Mouse (Mus musculus) T-cell, adult 2 months (primary cell): ENCODE data around the gene Tomm5.
"Not testable (repeated sequence)": the region's sequence is repeated elsewhere in the genome, so short reads cannot be mapped to it uniquely, and the experiment has no call there.

Experiments
- DNase-seq: peaks from one replicate; pipeline ENCODE4 v3.0.0; 2022; ENCODE audit warnings: low spot score

Gene Tomm5

DNA sequence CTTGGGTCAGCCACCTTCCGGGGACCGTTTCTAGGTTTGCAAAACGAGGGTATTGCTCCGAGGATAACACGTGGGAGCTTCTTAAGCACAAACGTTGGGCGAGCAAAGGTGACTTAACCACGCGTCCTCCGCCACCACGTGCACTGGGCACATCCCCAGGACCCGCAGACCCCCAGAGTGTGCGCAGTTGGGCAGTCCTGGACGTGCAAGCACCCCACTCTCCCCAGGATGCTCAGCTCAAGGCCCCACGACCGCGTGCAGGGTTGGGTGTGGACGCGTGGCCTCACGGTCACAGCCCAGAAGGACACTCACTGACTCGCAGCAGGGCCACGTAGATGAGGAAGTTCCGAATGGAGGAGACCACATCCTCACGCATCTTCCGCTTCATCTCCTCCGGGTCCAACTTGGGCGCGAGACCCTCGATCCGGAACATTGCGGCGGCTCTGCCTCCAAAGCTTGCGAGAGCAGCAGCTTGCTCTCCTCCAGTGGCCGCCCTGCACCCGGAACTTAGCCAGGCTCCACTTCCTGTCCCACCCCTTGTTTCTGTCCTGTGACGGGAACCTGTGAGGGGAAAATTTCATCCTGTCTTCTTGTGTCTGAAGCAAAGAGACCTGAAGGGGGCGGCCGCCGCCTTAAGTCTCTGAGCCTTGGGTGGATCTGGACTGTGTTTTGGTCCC is at the start of gene Tomm5:
TSS of gene Tomm5 (minus strand) at position 514 of the 677 bp plus-strand sequence.
- peak; percentile 91 for DNase-seq

DNA sequence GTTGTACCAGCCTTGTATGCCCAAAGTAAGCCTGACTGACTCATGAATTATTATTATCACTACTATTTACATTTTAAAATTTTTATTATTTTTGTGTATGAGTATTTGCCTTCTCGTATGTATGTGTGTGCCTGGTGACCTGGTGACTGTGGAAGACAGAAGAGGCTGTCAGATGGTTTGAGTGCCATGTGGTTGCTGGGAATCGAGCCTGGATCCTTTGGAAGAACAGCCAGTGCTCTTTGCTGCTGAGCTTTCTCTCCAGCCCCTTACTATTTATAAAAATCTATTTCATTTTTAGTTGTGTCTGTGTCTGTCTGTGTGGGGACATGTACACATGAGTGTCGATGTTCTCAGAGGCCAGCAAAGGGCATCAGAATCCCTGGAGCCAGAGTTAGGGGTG is 48.5 kb upstream of the Tomm5 start:
- no peak for DNase-seq

DNA sequence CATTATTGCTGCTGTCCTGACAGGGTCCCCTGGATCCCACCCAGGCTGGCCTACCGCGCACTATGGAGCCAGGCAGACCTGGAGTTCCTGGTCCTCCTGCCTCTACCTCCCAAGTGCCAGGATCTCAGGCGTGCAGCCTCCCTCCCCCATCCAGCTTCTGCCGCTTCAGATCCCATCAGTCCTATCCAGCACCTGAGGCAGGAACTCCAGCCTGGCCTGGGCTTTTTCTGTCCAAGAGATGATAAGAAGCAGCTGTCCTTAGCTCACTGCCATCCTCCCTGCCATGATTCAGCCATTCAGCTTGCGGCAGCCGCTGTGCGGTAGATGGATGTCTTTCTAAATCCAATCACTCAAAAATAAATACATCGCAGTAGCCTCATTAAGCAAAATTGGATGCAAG is 35.1 kb upstream of the Tomm5 start:
- DNase-seq = no peak

DNA sequence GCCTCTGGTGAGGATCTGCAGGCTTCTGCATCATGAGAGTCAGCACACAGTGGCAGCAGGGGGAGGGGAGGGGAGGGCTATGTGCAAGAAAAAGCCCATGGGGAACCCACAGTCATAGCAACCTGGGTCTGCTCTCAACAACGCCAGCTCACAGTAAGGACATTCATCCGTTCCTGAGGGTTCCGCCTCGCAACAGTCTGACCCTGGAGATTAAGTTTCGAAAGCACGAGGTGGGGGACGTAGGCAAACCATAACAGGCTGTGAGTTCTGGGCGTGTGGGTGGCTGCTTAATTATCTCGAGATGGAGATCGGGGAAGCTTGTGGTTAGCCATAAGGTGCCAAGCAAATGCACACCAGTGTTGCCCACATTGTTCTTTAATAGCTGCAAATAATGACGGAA is 34.5 kb upstream of the Tomm5 start:
- no peak for DNase-seq

DNA sequence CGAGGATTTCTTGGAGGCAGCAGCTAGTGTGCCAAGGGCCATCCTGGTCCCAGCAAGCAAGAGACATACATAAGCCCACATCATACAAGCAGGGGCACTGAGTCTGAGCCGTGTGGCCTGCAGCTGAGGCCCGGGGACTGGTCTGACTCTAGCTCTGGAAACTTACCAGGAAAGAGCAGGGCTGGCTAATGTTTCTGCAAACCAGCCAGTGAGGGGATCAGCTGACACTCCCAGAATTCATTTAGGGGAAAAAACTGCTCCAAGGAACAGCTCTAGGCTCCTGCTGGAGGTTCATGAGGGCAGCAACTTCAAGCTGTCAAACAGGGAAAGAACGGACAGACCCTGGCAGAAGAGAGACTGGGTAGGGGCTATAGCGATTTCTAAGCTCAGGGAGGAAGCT is 33.9 kb upstream of the Tomm5 start:
- no peak for DNase-seq

DNA sequence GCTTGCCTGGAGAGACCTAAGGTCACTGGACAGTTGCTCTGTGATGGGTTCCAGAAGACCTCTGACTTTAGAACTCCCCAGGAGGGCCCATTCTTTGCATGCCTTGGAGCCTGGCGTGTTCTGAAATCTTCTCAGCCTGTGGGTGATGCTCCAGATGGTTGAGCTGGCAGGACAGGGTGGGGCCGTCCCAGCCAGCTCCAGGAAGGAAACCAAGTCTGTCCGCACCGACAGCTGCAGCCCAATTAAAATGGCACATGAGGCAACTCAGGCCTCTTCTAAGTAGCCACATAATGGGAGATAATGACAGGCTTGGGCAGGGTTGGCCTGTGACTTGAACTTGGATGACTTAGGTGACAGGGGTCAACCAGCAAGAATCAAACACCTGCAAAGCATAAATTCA is 29.7 kb upstream of the Tomm5 start:
- no peak for DNase-seq

DNA sequence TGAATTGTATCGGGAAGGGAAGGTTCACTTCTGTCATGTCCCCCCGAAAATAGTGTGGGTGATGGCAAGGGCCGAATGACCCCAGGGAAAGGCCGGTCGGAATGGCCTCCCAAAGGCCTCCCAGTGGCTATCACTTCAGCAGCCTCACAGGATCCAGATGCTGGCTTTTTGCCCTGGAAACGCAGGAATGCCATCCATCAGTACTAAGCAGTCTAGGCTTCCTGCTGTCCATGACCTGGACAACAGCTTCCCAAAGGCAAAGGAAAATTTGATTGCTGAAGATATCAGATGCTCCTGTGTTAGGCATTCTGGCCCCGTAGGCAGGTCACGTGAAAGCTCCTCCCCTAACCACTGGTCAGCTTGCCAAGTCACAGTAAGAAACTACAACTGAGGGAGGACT is 26.6 kb upstream of the Tomm5 start:
- DNase-seq = no peak

DNA sequence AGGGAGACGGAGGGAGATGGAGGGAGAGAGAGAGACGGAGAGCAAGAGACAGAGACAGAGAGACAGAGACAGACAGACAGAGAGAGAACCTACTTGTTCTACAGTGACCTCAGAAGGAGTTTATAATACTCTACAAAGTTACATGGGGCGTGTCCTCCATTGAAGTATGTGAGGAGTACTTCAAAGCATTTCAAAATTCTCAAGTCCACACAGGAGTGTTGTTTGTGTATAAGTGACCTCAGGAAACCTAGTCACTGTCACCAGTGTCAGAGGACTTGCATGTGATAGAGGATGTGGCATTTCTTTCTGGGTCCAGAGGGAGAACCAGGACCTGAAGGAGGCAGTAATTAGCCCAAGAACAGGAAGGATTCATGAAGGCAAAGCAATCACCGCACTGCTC is 23.1 kb upstream of the Tomm5 start:
- DNase-seq = no peak

DNA sequence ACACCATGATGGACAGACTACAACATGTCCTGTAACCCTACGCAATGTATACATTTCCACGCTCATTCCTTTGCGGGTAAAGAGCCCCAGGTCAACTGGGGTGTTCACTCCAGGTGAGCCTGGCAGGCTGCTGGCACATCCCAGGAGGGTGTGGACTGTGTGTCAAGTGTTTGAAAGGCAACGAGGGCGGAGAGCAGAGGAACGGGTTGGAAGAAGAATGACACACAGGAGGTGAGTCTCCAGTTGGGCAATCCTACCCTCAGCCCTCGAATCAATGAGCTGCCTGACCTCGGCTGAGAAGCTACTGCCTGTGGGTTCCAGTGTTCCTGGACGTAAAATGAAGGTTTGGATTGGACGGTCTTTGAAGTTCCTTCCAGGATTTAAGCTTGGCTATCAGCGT is 13.4 kb upstream of the Tomm5 start:
- no peak for DNase-seq

DNA sequence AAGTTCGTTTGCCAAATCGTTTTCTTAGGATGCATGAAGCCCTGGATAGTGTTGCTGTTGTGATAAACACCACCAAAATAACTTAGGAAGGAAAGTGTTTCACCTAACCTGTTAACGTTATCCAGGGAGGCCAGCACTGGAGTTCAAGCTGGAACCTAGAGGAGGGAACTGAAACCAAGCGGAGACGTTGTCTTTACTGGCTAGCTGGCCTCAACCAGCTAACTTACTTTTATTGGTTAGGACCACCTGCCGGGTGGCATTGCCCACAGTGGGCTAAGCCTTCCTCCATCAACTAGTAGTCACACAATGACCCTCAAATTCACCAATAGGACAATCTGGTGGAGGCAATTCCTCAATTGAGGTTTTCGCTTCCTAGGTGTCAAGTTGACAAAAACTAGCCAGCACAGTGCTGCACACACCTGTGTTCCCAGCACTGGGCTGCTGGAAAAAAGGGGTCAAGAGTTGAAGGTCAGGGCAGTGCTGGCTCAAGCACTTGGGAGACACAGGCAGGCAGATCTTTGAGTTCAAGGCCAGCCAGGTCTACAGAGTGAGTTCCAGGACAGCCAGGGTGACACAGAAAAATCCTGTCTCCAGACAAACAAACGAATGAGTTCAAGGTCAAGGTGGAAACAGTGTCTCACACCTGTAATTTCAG is 669 bp upstream of the Tomm5 start:
- DNase-seq = no peak

DNA sequence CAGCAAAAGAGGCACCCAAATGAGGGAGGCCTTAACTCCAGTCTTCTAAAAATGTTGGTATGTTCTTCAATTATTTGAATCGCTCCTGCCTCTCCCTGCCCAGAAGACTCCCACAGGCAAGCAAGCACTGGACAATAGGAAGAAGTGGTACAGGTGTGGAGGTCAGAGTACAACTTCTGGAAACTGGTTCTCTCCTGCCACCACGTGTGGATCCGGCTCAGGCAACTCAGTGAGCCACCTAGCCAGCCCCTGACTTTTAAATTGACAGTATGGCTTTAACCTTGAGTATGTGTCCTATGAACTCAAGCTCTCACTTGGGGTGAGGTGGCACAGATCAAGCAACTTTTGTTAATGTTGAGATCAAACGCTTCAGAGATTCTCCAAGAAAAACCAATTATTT is 848 bp downstream of the Tomm5 start:
- no peak for DNase-seq

DNA sequence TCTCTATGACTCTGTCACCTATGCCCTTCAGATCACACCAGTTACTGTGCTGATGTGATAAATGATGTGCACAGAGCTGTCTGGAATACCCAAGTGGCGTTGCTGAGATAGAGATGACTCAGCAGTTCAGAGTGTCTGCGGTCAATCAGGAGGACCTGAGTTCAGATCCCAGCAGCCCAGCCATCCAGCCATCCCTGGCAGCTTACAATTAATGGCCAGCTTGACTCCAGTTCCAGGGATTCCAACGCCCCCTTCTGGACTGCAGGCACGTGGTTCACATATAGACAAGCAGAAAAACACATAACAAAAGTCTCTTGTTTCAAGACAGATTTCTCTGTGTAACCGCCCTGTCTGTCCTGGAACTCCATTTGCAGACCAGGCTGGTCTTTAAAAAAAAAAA is 1.5 kb downstream of the Tomm5 start:
- DNase-seq = no peak

DNA sequence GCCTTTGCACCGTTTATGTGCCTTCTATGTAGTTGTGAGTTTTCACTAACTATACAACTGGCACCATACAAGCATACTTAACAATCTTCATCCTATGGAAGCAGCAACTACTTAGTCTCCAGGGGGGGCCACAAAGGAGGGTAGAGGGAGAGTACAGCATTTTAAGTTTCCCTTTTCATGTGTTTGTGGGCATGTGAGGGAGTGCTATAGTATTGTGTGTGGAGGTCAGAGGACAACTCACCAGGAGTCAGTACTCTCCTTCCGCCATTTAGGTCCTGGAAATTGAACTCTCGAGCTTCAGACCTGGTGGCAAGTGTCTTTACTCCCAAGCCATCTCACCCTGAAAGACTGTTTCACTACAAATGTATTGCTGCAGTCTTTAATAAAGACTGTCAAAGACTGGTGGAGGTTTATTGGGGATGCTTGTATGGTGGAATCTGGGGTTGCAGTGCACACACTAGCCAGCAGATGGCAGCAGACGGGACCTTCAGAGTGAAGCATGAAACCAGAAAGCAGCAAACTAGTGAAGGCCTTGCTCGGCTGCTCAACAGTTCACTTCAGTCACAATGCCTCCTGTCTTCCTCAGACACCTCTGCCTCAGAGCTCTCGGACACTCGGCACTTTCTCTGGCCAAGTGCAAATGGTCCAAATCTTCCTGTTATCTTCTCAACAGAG is 10.6 kb downstream of the Tomm5 start:
- DNase-seq = peak; percentile 41

DNA sequence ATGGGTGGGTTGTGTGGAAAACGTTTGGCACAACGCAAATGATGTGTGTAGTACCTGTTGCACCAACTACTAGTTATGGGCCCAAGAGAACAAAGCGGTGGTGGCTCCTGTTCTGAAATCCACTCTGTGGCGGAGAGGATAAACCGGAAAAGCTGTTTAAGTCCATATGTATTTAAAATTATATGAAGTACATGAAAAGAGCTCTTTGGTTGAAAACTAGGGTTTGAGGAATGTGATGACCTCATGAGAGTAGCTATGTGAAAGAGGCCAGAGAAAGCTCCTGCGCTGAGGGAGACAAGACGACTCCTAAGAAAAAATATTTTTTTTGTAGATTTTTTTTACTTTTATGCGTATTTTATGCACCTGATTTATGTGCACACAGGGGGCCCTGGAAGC is 23.0 kb downstream of the Tomm5 start:
- DNase-seq = no peak

DNA sequence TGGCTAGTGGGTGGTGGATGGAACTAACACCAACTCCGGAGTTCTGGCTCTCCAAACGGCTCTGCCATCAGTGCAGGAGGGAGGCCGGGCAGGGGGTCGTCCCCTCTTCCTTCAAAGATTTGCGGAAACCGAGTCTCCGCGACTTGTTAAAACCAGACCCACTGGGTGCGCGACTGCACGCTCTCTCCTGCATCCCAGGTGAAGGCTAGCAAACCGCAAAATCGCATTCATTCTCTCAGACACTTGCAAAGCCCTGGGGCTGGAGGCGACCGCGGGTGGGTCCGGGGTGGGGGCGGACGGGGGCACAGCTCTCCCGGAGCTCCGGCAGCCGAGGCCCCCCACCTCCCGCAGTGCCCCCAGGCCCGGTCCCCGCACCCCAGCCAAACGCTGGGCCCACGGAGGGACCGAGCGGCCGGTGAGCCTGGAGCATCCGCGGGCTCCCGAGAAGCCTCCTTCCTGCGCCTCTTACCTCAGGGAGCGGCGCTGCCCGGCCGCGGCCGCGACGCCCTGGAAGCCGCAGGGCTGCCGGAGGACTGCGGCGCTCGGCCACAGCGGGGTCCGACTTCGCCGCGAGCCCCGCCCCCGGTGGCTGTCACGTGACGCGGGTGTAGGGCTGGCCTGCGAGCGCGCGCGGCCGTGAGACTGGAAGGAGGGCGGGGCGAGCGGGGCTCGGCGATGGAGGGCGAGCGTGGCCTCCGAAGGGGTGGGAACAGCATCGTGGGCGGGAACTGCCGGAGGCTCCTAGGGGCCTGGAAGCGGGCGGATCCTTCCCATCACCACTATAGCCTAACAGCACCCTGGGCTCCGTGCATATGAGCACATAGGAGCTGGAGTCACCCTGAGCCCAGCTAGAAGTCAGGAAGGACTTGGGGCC is 23.7 kb downstream of the Tomm5 start, which contains the start of gene Fbxo10:
TSS of gene Fbxo10 (minus strand) at position 584 of the 874 bp plus-strand sequence.
- DNase-seq = peak; percentile 75

DNA sequence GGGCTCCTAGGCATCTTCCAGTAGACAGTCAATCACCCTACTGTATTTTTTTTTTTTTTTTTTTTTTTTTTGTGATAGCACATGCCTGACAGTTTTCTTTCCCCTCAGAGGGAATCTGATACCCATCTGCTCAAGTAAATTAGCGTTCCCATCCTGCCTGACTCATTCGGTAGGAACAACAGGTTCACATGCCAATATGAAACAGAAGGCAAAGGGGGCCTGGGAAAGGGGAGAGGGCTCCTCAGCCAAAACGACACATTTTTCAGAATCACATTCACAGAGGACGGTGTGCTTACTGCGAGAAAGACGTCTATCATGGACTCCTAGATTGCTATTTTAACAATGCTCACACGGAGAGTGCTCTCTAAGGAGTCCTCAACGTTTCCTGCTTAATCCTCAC is 24.4 kb downstream of the Tomm5 start:
- no peak for DNase-seq

DNA sequence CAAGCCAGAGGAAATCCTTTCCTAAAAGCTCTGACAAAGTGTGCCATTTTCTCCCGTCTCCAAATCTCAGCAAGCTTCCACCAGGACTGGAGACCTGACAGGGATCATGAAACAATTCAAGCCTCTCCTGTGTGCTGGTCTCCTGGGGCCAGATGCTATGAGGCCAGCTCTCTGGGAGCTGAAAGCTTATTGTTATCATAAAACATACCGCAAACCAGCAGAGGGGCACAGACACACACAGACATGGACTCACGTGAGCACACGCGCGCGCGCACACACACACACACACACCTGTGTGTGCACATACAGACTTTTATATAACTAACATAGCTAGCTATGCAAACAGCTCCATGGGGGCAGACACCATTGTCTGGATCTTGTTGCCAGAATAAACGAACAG is 25.0 kb downstream of the Tomm5 start:
- no peak for DNase-seq

DNA sequence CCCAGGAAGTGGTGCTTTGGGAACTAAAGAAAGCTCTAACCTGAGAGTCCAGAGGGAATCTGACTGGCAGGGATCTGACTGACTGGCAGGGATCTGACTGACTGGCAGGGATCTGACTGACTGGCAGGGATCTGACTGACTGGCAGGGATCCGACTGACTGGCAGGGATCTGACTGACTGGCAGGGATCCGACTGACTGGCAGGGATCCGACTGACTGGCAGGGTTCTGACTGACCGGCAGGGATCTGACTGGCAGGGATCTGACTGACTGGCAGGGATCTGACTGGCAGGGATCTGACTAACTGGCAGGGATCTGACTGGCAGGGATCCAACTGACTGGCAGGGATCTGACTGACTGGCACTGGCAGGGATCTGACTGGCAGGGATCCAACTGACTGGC is 26.9 kb downstream of the Tomm5 start:
- DNase-seq = not testable (repeated sequence)

DNA sequence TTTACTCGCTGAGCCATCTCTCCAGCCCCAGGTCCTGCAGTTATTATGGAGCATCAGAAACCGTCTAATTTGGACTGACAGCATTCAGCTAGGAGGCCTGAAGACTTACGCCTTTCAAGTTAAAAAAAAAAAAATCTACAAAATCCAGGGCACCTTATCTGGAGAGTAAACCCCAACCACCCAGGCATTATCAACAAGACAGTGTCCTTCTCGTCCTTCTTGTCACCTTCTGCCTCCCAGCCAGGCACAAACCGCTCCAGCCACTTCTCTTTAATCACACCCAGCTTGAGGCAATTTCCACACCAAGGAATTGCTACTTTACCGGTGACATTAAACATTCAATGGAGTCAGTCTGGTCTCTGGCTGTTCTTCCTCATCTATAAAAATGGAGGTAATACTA is 34.4 kb downstream of the Tomm5 start:
- DNase-seq = no peak

DNA sequence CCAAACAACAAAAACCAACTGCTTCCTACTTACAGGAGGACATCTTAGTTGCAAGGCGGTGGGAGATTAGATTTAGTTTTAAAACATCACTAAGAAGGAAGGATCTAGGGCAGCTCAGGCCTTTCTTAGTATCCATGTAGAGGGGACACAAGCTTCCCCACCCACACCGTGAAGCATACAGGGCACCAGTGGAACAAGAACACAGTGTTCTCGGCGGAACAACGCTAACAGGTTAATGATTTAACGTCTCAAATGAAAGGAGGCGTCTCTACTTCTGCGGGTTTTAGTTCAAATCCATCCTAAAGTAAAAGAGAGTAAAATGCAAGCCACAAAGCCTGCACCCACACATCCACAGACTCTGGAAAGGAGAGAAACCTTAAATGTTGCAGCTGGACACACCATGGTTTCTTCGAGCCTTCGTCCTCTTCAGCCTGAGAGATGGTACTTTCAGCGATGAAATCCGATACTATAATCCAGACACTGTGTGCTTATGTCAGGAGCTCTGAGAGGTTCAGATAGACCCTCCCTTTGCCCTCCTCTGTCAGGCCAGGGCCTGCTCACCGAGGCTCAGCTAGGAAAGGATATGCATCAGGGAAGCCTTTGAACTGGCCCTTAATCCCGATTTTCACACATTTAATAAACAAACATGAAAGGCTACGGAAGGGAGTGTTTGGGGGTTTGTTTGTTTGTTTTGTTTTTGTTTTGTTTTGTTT is 35.5 kb downstream of the Tomm5 start:
- DNase-seq = no peak

DNA sequence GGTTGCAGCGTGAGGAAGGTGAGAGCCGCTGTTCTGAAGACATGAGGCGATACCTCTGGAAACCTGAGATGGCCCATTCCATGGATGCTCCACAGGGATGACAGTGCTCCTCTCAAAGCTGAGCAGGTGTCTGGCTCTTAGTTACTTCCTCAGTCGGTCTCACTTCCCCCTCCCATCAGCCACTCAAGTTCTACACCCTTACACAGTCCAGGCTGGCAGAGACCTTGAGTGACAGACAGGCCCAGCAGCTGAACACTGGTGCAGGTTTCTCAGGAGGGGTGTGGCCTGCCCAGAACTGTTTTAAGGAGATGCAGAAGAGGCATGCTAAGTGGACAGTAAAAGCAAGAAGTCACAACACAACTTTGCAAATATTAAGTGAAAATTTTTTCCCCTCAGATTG is 40.2 kb downstream of the Tomm5 start:
- DNase-seq = no peak
